Mouse (Mus musculus): Measurements from ENCODE around the gene Atp6v0a1.

The Atp6v0a1 gene

GRCm38 (mm10) chr11:101059473-101059872 lies 50.2 kb downstream of the Atp6v0a1 start:
- no peak for DNase-seq (ENCODE audit: low read depth in 1 of 2, low spot score in 2 of 2)

GRCm38 (mm10) chr11:101060126-101060525 lies 50.9 kb downstream of the Atp6v0a1 start:
- DNase-seq (ENCODE audit: low read depth in 1 of 2, low spot score in 2 of 2), result no peak

GRCm38 (mm10) chr11:101061049-101061448 lies 51.8 kb downstream of the Atp6v0a1 start:
- no peak for DNase-seq (ENCODE audit: low read depth in 1 of 2, low spot score in 2 of 2)

GRCm38 (mm10) chr11:101062165-101062884 lies 53.1 kb downstream of the Atp6v0a1 start:
- peak in 1 of 2 experiments; percentile 31 for DNase-seq (ENCODE audit: low read depth in 1 of 2, low spot score in 2 of 2)

GRCm38 (mm10) chr11:101062971-101063675 lies 53.9 kb downstream of the Atp6v0a1 start:
- no peak for DNase-seq (ENCODE audit: low read depth in 1 of 2, low spot score in 2 of 2)

- DNase-seq (ENCODE audit: low read depth in 1 of 2, low spot score in 2 of 2), result peak in 1 of 2 experiments; percentile 31
Observed at GRCm38 (mm10) chr11:101063676-101064327, 54.5 kb downstream of the Atp6v0a1 start.

GRCm38 (mm10) chr11:101064462-101064861 lies 55.2 kb downstream of the Atp6v0a1 start:
- DNase-seq (ENCODE audit: low read depth in 1 of 2, low spot score in 2 of 2), result no peak

GRCm38 (mm10) chr11:101065002-101065401 lies 55.8 kb downstream of the Atp6v0a1 start:
- DNase-seq (ENCODE audit: low read depth in 1 of 2, low spot score in 2 of 2), result no peak

GRCm38 (mm10) chr11:101066549-101067412 lies 57.5 kb downstream of the Atp6v0a1 start:
- DNase-seq (ENCODE audit: low read depth in 1 of 2, low spot score in 2 of 2), result peak in 1 of 2 experiments; percentile 67

- DNase-seq (ENCODE audit: low read depth in 1 of 2, low spot score in 2 of 2), result peak; percentile 78 to 90
Observed at GRCm38 (mm10) chr11:101069391-101070188, 60.3 kb downstream of the Atp6v0a1 start, which contains the start of gene Naglu. Gene Naglu, plus strand, starts transcription at chr11:101070012.

GRCm38 (mm10) chr11:101070189-101070527 lies 60.9 kb downstream of the Atp6v0a1 start:
- no peak for DNase-seq (ENCODE audit: low read depth in 1 of 2, low spot score in 2 of 2)

GRCm38 (mm10) chr11:101070987-101071386 lies 61.7 kb downstream of the Atp6v0a1 start:
- no peak for DNase-seq (ENCODE audit: low read depth in 1 of 2, low spot score in 2 of 2)

GRCm38 (mm10) chr11:101071810-101072428 lies 62.7 kb downstream of the Atp6v0a1 start:
- DNase-seq (ENCODE audit: low read depth in 1 of 2, low spot score in 2 of 2), result no peak

- no peak for DNase-seq (ENCODE audit: low read depth in 1 of 2, low spot score in 2 of 2)
Observed at GRCm38 (mm10) chr11:101078121-101078520, 68.9 kb downstream of the Atp6v0a1 start, which contains the start of gene Hsd17b1. Gene Hsd17b1, plus strand, starts transcription at chr11:101078411.

- no peak for DNase-seq (ENCODE audit: low read depth in 1 of 2, low spot score in 2 of 2)
Observed at GRCm38 (mm10) chr11:101079746-101080145, 70.5 kb downstream of the Atp6v0a1 start.

GRCm38 (mm10) chr11:101080421-101080820 lies 71.2 kb downstream of the Atp6v0a1 start:
- DNase-seq (ENCODE audit: low read depth in 1 of 2, low spot score in 2 of 2), result no peak

- DNase-seq (ENCODE audit: low read depth in 1 of 2, low spot score in 2 of 2), result no peak
Observed at GRCm38 (mm10) chr11:101081659-101082058, 72.4 kb downstream of the Atp6v0a1 start.

GRCm38 (mm10) chr11:101082208-101083082 lies 73.2 kb downstream of the Atp6v0a1 start, which contains the start of gene Coasy:
Gene Coasy, plus strand, starts transcription at chr11:101082565.
- peak; percentile 52 to 70 for DNase-seq (ENCODE audit: low read depth in 1 of 2, low spot score in 2 of 2)

All from monocyte, adult 2 months (primary cell).